Mouse (Mus musculus) gastrocnemius, postnatal 10 days (tissue): ENCODE measurements around the gene Plek2. TPM values are rescaled to one million over a fixed set of nuclear protein-coding genes. Genes with fewer than 3 reads are reported as not detected.

Experiments used
- DNase-seq: peaks from one replicate; pipeline ENCODE4 v3.0.0; 2021; ENCODE audit warnings: mixed read lengths
- total RNA-seq, 2 experiments: library from RNA; stranded (reverse); gene quantifications; 2 replicates each; pipeline ENCODE4 v1.2.3; 2021

The Plek2 gene
- total RNA-seq, 2 experiments from 2014 or later: 0.50 TPM; not detected in 1

- peak; percentile 20 for DNase-seq
Measured at GRCm38 (mm10) chr12:78911707-78912417, 5.1 kb upstream of the Plek2 start.

DNA sequence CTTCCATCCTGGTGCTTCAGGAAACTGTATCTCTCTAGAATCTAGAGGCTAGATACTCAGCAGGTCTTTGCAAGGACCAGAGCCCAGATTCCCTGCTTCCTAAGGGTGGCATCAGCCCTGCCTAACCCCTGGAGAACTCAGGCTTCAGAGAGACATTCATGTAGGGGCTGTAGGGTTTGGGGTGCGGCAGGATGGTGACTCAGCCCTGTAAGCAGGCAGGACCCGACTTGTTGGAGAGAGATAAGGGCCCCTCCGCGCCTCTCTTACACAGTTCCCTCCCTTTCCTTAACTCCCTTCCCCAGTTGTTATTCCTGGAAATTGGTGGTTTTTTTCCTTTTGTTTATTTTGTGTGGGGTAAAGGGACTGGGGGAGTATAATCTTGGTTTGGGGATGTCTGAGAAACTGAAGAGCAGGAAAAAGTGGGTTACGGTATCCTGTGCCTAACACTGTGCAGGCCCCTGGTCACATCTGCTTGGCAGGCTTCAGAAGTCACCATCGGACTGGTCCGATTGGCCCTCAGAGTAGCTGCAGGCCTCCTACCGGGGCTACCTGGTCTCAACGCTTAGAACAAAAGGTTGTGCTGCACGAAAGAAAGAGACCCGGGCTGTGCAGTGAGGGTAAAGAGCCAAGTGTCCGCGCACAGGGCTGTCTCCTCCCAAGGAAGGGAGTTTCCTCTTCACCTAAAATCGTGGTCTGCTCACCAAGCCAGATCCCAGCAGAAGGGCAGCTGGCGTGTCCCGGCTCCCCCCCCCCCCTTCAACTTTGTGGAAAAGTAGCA, 4.1 kb upstream of the Plek2 start:
- no peak for DNase-seq

DNA sequence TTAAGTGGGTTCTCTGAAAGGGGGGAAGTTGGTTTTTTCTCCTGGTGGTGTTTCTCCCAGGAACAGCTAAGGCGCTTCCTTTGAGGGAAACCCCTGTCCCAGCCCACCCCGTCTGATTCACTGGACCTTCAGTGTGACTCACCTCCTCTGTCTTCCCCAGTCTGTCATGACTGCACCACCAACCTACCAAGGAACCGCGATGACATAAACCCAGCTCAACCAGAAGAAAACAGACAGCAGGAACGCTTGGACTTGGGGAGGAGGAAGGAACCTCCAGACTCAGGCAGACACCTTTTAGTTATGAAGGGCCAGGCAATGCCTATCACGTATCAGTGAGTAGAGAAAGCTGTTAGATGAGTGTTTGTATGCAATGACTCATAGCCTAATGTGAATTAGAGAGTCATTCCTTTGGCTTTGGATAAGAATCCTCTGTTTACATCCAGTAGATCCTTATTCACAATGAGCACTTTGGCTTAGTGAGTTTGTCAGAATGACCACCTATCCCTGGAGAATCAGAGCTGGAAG, 1.4 kb upstream of the Plek2 start:
- DNase-seq: no peak

DNA sequence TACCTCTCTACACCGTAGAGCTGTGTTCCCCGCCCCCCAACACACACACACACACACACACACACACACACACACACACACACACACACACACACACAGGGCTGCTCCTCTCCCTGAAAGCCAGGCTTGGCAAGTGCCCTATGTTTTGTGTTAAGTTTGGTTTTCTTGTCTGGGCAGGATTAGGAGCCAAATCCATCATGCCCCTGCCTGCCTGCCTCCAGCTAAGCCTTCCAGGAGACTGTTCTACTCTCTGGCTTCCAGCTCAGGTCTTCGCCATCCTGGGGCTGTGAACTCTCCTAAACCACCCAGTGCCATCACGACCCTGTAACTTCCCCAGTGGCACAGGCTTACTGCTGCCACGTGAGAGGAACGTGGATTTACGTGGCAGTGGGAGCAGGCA, 2.3 kb downstream of the Plek2 start:
- DNase-seq: no peak

DNA sequence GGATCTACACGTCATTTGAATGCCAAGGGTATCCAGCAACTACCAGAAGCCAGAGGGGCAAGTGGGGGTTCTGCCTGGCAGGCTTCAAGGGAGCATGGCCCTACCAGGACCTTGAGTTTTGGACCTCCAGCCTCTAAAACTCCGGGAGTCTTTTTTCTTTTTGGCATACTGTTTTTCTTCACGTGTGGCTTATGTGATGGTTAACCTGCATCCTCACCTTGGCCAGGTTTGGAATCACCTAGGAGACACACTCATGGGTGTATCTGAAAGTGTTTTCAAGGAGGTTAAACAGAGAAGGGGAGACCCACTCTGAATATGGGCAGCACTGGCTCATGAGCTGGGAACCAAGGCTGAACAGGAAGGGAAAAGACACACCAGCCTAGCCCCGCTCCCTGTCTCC, 3.5 kb downstream of the Plek2 start:
- no peak for DNase-seq

DNA sequence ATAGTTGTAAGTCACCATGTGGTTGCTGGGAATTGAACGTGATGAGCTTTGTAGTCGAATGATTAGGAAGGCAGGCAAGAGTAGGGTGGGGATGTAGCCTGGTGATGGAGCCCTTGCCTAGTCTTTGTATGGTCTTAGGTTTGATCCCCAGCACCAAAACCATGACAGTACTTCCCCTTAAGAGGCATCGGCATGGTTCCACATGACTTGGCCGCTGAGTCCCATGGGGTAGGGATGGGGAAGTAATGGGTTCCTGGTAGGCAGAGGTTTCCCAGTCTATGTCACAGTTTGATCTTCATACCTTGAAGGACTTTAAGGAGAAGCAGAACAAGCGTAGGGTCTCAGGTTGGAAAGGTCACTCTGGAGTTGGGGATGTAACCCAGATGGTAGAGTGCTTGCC, 5.3 kb downstream of the Plek2 start:
- no peak for DNase-seq

DNA sequence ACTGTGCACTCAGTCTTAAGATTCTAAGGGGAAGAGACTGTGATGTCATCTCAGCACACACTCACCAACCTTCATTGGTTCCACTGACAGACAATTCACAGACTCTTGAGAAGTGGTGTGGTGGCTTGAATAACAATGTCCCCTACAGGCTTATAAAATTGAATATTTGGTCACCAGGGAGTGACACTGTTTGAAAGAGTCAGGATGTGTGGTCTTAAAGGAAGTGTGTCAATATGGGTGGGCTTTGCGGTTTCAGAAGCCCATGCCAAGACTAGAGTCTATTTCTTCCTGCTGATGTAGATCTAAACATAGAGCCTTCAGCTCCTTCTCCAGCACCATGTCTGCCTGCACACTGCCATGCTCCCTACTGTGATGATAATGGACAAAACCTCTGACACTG, 8.9 kb downstream of the Plek2 start:
- no peak for DNase-seq

- DNase-seq: no peak
Measured at GRCm38 (mm10) chr12:78891149-78891548, 15.6 kb downstream of the Plek2 start.

DNA sequence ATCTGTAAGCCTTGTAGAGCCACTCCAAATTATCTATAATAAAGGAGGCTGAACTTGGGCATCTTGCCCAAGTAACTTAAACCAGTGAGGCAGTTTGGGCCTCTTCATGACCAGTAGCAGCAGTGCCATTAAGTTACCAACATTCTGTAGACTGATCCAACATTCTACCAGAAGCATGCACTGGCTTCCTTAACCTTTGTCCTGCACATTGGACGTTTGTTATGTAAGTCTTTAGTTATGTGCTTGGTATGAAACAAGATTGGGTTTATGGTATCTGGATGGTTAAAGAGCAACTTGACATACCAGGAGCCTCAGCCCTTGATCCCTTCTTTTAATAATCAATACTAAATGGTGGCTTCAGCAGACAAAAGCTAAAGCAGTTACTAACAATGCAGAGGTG, 16.7 kb downstream of the Plek2 start:
- no peak for DNase-seq

GRCm38 (mm10) chr12:78874581-78874980, 32.2 kb downstream of the Plek2 start:
- no peak for DNase-seq

- no peak for DNase-seq
Measured at GRCm38 (mm10) chr12:78868115-78868514, 38.6 kb downstream of the Plek2 start.

GRCm38 (mm10) chr12:78865434-78865833, 41.3 kb downstream of the Plek2 start:
- no peak for DNase-seq

- no peak for DNase-seq
Measured at GRCm38 (mm10) chr12:78862254-78862730, 44.5 kb downstream of the Plek2 start.

GRCm38 (mm10) chr12:78861496-78862253, 45.1 kb downstream of the Plek2 start, which contains the start of the genes Atp6v1d and Eif2s1:
Gene Atp6v1d (minus strand): TSS chr12:78861638.
Gene Eif2s1 (plus strand): TSS chr12:78861819.
- DNase-seq: peak; percentile 94

- no peak for DNase-seq
Measured at GRCm38 (mm10) chr12:78860921-78861495, 45.8 kb downstream of the Plek2 start.

DNA sequence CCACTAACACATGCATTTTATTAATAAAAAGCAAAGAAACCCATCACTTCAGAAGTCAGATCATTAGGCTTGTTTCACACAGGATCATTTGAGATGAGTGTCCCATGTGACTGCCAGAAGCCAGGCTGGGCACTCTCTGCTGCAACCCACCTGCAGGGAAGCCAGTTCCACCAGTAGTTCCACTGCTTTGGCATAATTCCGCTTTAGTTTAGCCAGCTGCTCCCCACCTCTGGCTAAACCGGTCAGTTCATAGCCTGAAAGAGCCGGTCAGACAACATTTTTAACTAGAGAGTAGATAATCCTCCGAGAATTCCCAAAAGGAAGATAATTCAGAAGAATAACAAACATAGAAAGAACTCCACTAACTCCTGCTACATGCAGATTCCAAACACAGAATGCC, 58.5 kb downstream of the Plek2 start:
- DNase-seq: no peak

DNA sequence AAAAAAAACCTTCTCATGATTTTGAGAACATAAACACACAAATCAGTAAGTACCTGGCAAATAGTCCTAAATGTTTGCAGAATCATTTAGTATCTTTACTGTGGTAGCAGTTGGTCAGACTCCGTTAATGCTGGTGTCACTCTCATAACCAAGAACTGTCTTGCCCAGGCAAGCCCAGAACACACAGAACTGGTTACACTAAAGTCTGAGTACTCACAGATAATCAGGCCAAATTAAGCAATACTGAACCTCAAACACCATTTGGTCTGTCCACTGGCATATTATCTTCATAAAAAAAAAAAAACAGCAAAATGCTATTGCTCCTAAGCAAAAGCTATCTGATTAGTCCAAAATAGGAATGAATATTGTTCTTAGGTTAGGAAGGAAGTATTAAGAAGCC, 64.3 kb downstream of the Plek2 start:
- DNase-seq: no peak

- DNase-seq: peak; percentile 10
Measured at GRCm38 (mm10) chr12:78839906-78840305, 66.9 kb downstream of the Plek2 start.
